Mouse (Mus musculus): ENCODE data around the gene Hsfy2.

The Hsfy2 gene

DNA sequence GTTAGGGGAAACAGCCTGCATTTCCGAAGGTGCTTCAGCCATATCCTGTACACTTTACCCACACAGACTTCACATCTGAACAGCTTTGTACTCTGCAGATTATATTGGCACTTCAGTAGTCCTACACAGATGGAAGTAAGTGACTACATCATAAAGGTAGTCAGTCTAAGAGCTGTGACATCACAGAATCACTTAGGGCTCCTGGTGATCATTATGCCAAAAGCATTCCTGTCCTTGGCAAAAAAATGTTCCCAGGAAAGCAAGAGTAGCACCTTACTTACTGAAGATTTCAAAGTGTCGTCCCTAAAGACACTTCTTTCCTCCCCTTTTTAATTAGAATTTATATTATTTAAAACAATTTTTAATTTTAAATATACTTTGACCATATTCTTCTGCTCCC, at the start of gene Hsfy2:
Gene Hsfy2 (minus strand): TSS at position 101 of the 400 bp plus-strand sequence.
- no peak for DNase-seq

DNA sequence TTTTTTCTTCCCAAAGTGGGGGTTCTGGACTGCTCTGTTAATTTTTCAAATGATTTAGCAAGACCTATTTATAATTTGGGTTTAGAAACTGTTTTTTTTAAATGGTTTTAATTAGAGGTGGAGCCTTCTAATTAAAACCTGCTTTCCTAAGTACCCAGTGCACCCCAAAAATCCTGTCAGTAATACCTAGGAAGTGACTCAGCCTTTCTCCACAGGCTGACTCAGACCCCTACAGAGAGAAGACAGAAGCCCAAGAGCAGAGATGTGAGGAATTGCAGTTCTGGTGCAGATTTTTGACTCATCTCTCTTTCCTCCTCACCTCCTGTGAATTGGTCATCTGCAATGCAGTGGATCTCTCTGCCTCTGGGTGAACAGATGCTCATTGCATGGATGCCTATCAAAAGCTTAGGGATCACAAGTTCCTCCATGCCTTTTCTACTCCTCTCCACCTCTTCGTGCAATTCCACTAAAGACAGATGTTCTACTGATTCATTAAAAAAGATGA, 47.9 kb upstream of the Hsfy2 start:
- no peak for DNase-seq

DNA sequence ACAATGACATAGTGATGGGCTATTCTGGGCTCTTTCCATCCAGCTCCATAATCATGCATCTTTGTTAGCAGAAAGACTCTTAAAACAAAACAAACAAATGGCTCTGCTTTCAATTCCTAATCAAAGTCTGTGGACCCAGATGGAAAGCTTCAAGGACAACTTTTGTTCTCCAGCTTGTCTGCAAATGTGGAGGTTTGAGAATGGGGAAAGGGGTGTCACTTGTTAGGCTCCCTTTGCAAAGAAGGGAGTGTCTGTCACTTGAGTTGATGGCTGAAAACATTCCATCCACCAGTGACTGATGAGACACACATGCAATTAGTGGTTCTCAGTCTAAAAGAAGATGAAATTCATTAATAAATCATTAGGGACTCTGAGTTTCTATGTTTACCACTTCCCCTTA, 47.3 kb upstream of the Hsfy2 start:
- no peak for DNase-seq

DNA sequence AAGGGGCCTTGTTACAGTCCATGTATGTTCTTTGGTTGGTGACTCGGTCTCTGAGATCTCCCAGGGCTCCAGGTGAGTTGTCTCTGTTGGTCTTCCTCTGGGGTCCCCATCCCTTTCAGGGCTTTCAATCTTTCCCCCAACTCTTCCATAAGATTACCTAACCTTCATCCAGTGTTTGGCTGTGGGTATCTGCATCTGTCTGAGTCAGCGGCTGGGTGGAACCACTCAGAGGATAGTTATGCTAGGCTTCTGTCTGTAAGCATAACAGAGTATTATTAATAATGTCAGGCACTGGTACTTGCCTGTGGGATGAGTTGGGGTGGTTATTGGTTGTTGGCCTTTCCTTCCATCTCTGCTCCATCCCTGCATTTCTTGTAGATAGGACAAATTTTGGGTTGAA, 44.0 kb upstream of the Hsfy2 start:
- DNase-seq, result no peak

DNA sequence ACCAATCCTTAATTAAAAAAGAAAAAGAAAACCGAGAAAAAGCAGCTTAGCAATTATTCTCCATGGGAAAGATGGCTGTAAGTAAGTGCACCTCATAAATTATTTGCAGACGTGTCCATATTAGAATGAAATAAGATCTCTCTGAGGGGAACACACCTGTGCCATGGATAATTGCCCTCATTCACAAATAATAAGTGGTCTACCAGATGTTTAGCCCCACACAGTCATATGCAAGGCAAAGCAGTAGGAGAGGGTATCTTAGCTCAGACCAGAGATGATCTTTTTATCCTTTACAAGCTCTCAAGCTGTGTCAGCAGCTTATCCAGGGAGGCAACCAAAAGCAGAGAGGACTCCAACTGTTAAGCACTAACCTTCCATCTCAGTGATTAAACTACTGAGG, 38.0 kb upstream of the Hsfy2 start:
- no peak for DNase-seq

GRCm38 (mm10) chr1:56674601-56675000, 37.4 kb upstream of the Hsfy2 start:
- no peak for DNase-seq

GRCm38 (mm10) chr1:56671241-56671945, 34.2 kb upstream of the Hsfy2 start:
- DNase-seq, result peak; percentile 10 to 29

GRCm38 (mm10) chr1:56670509-56670908, 33.3 kb upstream of the Hsfy2 start:
- DNase-seq, result peak; percentile 33 to 36

DNA sequence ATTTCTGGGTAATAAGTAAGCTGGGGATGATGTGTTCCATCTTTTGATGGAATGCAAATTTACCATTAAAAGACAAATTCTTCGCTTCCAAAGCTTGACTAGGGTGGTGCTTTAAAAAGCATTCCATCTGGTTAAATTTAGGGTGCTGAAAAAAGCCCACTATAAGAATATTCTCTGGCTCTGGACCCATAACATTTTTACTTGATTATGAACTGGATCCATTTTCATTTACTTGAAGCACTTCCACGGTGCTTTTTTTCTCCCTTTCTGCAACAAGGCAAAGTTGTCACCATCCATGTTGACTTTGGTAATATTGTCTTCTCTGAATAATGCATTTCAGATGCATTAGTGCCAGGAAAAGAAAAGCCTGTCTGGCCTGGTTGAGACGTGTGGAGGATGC, 27.4 kb upstream of the Hsfy2 start:
- DNase-seq, result no peak

- DNase-seq, result peak; percentile 63 to 67
Observed at GRCm38 (mm10) chr1:56626824-56627223, 10.4 kb downstream of the Hsfy2 start.

- no peak for DNase-seq
Observed at GRCm38 (mm10) chr1:56624304-56624703, 12.9 kb downstream of the Hsfy2 start.

- DNase-seq, result no peak
Observed at GRCm38 (mm10) chr1:56612384-56612783, 24.9 kb downstream of the Hsfy2 start.
